Mouse (Mus musculus) heart, postnatal 14 days (tissue): ENCODE results near the gene Spg20. TPM values are rescaled to one million over a fixed set of nuclear protein-coding genes. Genes with fewer than 3 reads are reported as not detected.

ENCODE experiments used
- DNase-seq, 2 experiments: peaks; one replicate each; pipeline ENCODE4 v3.0.0; 2021 to 2022
- intact Hi-C: fragments of 180-260 bp; cut with DNase I; formaldehyde crosslinking; loops from one replicate; pipeline ENCODE4 v1.15.1; 2025
- long read RNA-seq, 2 experiments: library from polyadenylated mRNA; stranded (forward); transcript quantifications; one replicate each; pipeline ENCODE4 v2.0.0; 2021
- total RNA-seq, 2 experiments: library from RNA; stranded (reverse); gene quantifications; 2 replicates each; pipeline ENCODE4 v1.2.3; 2021

Gene Spg20
- 10 to 100 TPM; 32.5 to 35.6 TPM for total RNA-seq
- long read RNA-seq, experiment 1, transcript Spg20-201 (9 exons, 3,770 nt), result major isoform, 25 of 46 reads
- long read RNA-seq, experiment 1, transcript Spg20-202 (8 exons, 3,567 nt), result minor isoform, 11 of 46 reads
- long read RNA-seq, experiment 1, partial matches to known transcripts, result 4 of 46 reads
- long read RNA-seq, experiment 1, other reads (novel, unspliced or antisense), result 3 of 46 reads
- long read RNA-seq, experiment 2, transcript Spg20-202 (8 exons, 3,567 nt), result minor isoform, 8 of 39 reads
- long read RNA-seq, experiment 2, transcript Spg20-201 (9 exons, 3,770 nt), result major isoform, 24 of 39 reads
- long read RNA-seq, experiment 2, partial matches to known transcripts, result 2 of 39 reads
- long read RNA-seq, experiment 2, other reads (novel, unspliced or antisense), result 5 of 39 reads

- intact Hi-C loops, result loop anchor here (2.0 to 5.0 kb wide), 2 partner anchors 31 to 305 kb away; partner anchors contain the start of gene Rfxap
These were observed at the start of gene Spg20 for GRCm38 (mm10) chr3:55111935-55112709. Gene Spg20 (plus strand): TSS chr3:55112108.

DNA sequence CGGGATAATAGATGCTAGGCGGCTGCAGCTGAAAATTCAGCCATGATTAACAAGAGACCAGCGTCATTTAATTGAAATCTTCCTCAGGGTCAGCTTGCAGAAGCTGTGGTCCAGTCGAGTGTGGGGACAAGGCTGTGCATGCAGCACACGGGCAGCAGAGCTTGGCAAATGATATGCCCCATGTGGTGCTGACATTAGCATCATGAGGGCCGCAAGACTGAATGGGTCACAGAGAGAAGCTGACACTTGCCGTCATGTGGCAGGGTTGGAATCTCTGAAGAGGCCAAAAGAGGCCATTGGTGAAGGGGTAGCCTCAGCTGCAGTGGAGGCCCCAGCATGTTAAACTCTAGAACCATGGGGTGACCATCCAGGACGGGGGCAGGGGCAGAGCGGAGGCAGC lies 49.3 kb upstream of the Spg20 start:
- intact Hi-C loops, result loop anchor here (5.0 kb wide), 2 partner anchors 135 to 325 kb away; partner anchors contain the start of genes Alg5 and Exosc8
- no peak for DNase-seq

More at GRCm38 (mm10) chr3:55111935-55112709, at the start of gene Spg20:
- DNase-seq, result peak; percentile 99 to 100

GRCm38 (mm10) chr3:55064396-55064795 lies 47.5 kb upstream of the Spg20 start:
- intact Hi-C loops, result loop anchor here (2.0 to 5.0 kb wide), 4 partner anchors 38 to 327 kb away; partner anchors contain the start of genes Alg5 and Exosc8
- peak; percentile 80 to 85 for DNase-seq

GRCm38 (mm10) chr3:55065738-55066665 lies 45.9 kb upstream of the Spg20 start:
- no peak for DNase-seq
- intact Hi-C loops, result loop anchor here (2.0 kb wide), 2 partner anchors 39 to 251 kb away; no protein-coding TSS in a partner anchor

GRCm38 (mm10) chr3:55066666-55067023 lies 45.3 kb upstream of the Spg20 start:
- intact Hi-C loops, result no loop called here
- no peak for DNase-seq

DNA sequence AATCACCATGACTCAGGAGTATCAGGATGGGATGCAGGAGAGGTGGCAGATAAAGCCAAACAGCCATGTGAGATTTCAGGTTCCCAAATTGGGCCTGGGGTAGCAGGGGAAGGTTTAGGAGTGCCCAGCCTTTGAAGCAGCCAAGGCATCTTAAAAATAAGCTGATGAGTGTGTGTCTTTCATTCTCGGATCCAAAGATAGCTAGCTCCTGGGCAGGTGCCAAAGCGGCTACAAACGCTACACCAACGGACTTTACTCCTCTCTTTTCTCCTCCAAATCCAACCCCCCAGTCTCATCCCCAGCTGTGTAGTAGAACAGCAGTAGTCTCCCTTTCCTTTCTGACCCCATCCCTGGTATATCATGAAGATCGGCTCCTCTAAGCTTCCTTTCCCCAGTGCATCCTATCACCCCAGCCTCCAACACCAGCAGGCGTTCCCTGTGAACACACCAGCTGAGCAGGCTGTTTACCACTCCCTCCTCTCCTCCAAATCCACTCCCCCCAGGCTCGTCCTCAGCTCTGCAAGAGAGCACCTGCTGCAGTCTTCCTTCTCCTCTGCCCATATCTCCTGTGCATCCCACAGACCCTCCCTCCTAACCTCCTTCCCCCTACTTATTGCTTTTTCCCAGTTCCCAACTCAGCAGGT lies 44.0 kb upstream of the Spg20 start:
- intact Hi-C loops, result no loop called here
- no peak for DNase-seq

DNA sequence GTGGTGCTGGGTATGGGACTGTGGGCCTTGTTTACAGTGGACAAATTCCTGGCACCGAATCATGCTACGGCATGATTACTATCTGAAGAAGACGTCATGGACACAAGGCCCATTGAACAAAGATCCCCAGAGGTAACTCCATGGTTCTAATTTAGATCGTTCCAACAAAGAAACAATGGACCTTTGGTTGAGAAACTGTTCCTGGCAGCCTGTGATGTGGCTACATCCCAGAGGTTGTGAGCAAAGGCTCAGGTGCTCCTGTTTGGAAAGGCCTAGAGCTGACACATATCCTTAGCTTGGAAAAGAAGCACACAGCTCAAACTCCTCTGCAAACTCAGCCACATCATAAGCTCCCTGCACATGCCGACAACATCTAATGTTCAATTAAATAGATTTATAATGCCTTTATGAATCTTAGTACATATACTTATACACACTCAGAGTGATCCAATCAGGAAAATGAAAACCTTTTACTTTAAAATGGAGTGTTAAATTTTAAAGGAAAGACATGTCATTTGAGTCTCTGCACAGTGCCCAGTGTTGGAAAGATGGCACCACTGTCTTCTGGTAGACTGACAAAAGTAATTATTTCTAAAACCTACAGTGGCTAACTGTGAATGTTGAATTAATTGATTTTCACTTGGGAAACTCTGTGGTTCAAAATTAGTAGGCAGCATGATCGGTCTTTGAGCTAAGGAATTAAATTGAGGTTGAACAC lies 37.2 kb upstream of the Spg20 start:
- intact Hi-C loops, result no loop called here
- no peak for DNase-seq

DNA sequence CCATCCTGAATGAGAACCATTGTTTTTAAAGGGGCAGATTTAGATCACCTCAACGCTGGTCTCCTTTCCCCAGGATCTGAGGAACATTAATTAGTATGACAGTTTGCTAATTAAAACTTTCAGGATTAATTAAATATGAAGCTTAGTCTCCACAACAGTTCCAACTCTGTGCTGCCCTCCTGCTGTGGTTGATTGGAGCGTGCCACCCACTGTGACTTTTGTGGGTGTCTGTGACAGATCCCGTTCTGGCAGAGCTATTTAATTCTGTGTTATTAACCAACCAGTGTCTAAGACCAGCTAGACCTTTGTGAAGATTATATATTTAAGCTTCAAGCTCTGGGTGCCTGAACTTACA lies 36.6 kb upstream of the Spg20 start:
- intact Hi-C loops, result no loop called here
- no peak for DNase-seq

- no peak for DNase-seq
- intact Hi-C loops, result no loop called here
These were observed 33.7 kb upstream of the Spg20 start for GRCm38 (mm10) chr3:55078233-55078632.

DNA sequence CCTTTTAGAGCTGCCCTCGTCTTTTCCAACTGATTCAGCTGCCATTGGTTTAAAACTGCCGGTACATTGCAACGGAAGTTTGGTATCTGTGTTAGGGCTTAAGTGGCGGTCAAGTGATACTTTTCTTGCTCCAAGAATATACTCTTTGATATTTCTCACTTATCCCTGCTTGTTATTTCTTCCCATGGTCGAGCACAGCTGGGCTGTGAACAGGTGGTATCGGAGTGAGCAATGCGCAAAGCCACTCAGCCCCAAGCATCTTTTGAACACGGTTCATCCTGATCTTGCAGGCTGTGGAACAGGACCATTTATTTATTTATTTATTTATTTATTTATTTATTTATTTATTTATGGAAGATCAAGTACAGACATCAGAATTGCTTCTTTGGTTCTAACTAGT lies 32.3 kb upstream of the Spg20 start:
- no peak for DNase-seq
- intact Hi-C loops, result loop anchor here (1.0 to 2.0 kb wide), 3 partner anchors 33 to 277 kb away; partner anchors contain the start of gene Spg20

DNA sequence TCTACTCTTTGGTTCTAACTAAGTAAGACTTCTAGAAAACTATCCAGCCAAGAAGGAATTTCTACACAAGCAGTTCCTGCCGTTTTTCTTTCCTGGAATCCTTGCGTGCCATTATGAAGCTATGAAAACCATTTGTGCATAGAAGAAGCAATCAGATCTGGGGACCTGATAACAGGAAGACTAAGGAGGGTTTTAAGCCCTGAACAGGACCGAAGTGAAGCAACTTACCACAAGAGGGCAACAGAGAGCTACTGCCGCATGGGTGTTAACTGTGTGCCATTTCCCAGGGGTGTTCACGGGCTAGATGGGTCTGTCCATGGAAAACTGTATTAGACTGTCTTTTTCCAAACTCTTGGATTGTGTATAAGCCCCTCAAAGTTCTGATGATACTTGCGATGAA lies 31.9 kb upstream of the Spg20 start:
- DNase-seq, result peak; percentile 70 to 86
- intact Hi-C loops, result loop anchor here (1.0 to 2.0 kb wide), 3 partner anchors 33 to 277 kb away; partner anchors contain the start of gene Spg20

- DNase-seq, result no peak
- intact Hi-C loops, result no loop called here
These were observed 27.1 kb upstream of the Spg20 start for GRCm38 (mm10) chr3:55084781-55085180.

- intact Hi-C loops, result no loop called here
- DNase-seq, result no peak
These were observed 26.2 kb upstream of the Spg20 start for GRCm38 (mm10) chr3:55085716-55086115.

DNA sequence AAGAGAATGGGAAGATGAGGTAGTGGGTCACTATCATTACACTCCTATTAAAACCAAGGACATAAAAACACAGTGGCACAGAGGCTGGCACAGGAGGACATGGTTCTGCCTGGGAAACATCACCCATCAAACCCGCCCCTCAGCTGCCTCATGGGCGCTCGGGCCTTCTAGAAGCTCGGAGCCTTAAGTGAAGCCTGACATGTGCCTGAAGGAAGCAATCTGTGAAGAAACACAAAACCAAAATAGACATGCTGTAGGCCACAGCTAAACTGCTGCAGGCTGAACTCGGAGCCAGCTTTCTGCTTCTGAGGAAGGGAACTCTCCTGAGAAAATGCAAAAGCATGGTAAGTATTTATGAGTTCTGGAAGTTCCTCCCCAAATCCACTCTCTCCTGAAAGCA lies 25.0 kb upstream of the Spg20 start:
- DNase-seq, result no peak
- intact Hi-C loops, result no loop called here

- intact Hi-C loops, result no loop called here
- no peak for DNase-seq
These were observed 24.5 kb upstream of the Spg20 start for GRCm38 (mm10) chr3:55087360-55087759.

GRCm38 (mm10) chr3:55088359-55088758 lies 23.5 kb upstream of the Spg20 start:
- DNase-seq, result no peak
- intact Hi-C loops, result no loop called here

GRCm38 (mm10) chr3:55088843-55089242 lies 23.1 kb upstream of the Spg20 start:
- DNase-seq, result no peak
- intact Hi-C loops, result no loop called here

DNA sequence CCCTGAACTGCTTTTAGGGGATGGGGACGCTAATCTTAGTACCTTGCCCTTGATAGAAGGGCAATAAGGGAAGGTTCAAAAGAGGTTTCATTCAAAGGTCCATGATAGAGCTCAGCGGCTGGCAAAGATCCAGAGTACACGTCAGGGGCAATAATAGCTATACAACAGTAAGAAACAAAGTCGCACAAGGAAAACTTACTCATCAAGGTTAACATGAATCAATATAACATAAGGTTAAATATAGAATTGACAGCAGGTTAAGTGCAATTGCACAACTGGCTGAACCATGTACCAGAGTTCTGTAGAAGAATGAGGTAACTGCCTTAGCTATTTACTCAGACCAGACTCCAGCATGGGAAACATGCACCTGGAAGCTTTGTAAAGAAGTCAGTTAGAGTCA lies 22.6 kb upstream of the Spg20 start:
- intact Hi-C loops, result no loop called here
- no peak for DNase-seq

DNA sequence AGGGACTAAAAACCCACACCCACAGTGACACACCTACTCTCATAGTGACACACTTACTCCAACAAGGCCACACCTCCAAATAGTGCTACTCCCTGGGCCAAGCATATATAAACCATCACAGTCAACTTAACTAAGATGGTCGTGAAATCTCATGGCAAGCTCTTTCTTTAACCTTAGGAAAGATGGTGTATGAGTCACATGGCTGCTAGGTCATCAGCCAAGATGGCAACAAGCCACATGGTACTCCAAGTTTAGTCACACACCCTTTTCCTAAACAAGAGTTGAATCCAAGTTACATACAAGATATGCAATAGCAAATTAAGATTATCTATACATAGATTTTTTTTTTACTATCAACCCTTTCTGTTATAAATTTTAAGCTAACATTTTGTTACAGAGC lies 18.7 kb upstream of the Spg20 start:
- no peak for DNase-seq
- intact Hi-C loops, result no loop called here
